Mouse (Mus musculus) left cerebral cortex, adult 2 months (tissue): ENCODE results near the gene Creb3l1. TPM values are rescaled to one million over a fixed set of nuclear protein-coding genes. Genes with fewer than 3 reads are reported as not detected.

Source experiments
- DNase-seq, 2 experiments: peaks; one replicate each; pipeline ENCODE4 v3.0.0; 2021 to 2022; ENCODE audit warnings: low spot score in 2 of 2, mixed read lengths in 1 of 2; ENCODE audit errors: extremely low spot score in 1 of 2
- H3K27ac ChIP-seq: fragments of 200-600 bp; 2 replicates; pipeline ENCODE4 v1.8.1; 2022
- H3K4me3 ChIP-seq: fragments of 200-600 bp; 2 replicates; pipeline ENCODE4 v1.8.1; 2022
- CTCF ChIP-seq: fragments of 200-600 bp; IDR thresholded peaks from 2 replicates; pipeline ENCODE4 v1.8.1; 2022; ENCODE audit warnings: antibody characterized with exemption, mild to moderate bottlenecking, moderate library complexity
- intact Hi-C: fragments of 180-260 bp; cut with DNase I; formaldehyde crosslinking; loops from one replicate; pipeline ENCODE4 v1.15.1; 2025
- total RNA-seq, 2 experiments: library from RNA; stranded (reverse); gene quantifications; 2 replicates each; pipeline ENCODE4 v1.2.3; 2021

Creb3l1 gene
- total RNA-seq, 2 experiments from 2014 or later = 2.3 TPM

- DNase-seq = no peak
- TF ChIP-seq CTCF = no peak; the same call in 1 of the 2 replicates
- intact Hi-C loops = loop anchor here (5.0 kb wide), 2 partner anchors 110 to 875 kb away; partner anchors contain the start of gene Slc39a13
- peak overlapping the region; percentile 93 for H3K27ac ChIP-seq
- H3K4me3 ChIP-seq = peak overlapping the region; percentile 30
Measured at GRCm38 (mm10) chr2:91947397-91948150, 76.7 kb downstream of the Creb3l1 start.

GRCm38 (mm10) chr2:91946836-91947235 is 77.5 kb downstream of the Creb3l1 start:
- no peak for TF ChIP-seq CTCF
- no peak for DNase-seq
- intact Hi-C loops = loop anchor here (1.0 to 5.0 kb wide), 3 partner anchors 39 to 875 kb away; partner anchors contain the start of gene Slc39a13
- Histone ChIP-seq H3K4me3 (no peak overlapping the region), H3K27ac (peak overlapping the region; percentile 70)

- intact Hi-C loops = loop anchor here (2.0 to 5.0 kb wide), 3 partner anchors 17 to 873 kb away; partner anchors contain the start of gene Slc39a13
- H3K4me3 ChIP-seq = no peak within 1 kb of the TSS
- DNase-seq = no peak
- H3K27ac ChIP-seq = peak within 1 kb of the TSS; percentile 70
- TF ChIP-seq CTCF = no peak
Measured at GRCm38 (mm10) chr2:91945483-91945882, 78.8 kb downstream of the Creb3l1 start, which contains the start of gene Gm9821. Gene Gm9821, plus strand, starts transcription at chr2:91945703.

- intact Hi-C loops = loop anchor here (2.0 kb wide), 1 partner anchor 18 kb away; no protein-coding TSS in a partner anchor
- peak; percentile 85 for TF ChIP-seq CTCF
- DNase-seq = peak; percentile 81 to 85
- H3K4me3 ChIP-seq = no peak overlapping the region
- peak overlapping the region; percentile 70 for H3K27ac ChIP-seq
Measured at GRCm38 (mm10) chr2:91944170-91944950, 79.9 kb downstream of the Creb3l1 start.

DNA sequence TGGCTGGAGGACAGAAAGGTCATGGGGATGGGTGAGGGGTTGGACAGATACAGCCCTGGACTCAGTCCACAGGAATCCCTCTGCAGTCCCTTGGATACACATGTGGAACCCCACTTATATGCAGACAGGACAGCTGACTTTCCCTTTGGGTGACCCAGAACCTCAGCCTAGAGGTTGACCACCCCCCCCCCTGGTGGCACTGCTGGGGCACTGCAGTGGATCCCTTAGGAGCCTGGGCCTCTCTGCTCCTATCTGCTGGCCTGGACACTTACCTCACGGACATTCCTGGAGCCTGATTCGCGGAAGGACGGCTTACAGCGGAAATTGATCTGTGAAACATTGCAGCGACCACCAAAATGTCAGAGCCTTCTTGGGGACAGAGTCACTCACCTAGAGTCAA is 81.9 kb downstream of the Creb3l1 start:
- TF ChIP-seq CTCF = peak; percentile 41
- Histone ChIP-seq H3K27ac (no peak overlapping the region), H3K4me3 (no peak overlapping the region)
- DNase-seq = no peak
- intact Hi-C loops = no loop called here

DNA sequence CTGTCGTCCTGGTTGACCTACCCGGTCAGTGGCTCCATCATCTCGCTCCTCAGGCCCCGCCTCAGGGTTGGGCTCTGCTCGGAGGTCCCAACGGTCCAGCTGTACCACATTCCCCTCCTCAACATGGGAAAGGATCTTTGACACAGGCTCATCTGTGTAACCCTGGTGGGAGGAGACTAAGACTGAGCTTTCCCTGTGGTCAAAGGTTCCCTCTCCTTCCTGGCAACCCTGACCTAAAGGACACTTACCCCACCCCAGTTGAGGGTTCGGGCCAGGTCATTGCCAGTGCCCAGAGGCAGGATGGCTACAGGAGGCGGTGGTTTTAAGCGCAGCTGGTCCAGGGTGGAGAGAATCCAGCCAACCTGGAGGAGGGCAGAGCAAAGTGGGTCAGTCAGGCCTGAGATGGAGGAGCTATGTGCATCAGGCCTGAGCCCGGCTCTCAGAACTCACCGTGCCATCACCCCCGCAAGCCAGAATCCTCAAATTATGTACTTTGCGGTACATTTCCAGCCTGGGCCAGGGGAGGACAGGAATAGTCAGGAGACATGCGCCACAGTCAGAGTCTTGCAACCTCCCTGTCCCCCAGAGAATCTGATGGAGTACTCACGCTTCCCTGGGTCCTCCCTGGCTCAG is 84.9 kb downstream of the Creb3l1 start:
- no peak for TF ChIP-seq CTCF
- no peak overlapping the region for H3K4me3 ChIP-seq
- intact Hi-C loops = no loop called here
- H3K27ac ChIP-seq = peak overlapping the region; percentile 71
- no peak for DNase-seq

DNA sequence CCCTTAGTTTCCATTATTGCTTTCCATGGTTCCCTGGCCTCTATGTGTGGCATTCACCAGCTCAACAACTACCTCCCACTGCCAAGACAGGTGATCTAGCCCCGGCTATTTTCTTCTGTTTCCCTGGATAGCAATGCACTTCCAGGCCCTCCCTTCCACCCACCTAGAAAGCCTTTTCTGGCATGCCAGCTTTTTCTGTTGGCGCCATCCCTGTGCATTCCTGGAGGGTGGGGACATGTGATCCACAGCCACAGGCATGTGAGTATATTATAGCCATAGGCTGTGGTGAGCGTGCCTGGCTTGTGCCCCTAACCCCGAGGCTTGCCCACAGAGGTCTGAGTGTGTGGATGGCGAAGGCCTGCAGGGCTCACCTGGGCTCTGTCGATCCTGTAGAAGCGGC is 88.1 kb downstream of the Creb3l1 start:
- intact Hi-C loops = no loop called here
- no peak for TF ChIP-seq CTCF
- Histone ChIP-seq H3K27ac (peak overlapping the region; percentile 80), H3K4me3 (no peak overlapping the region)
- DNase-seq = peak in 1 of 2 experiments; percentile 65

GRCm38 (mm10) chr2:91934826-91935525 is 89.3 kb downstream of the Creb3l1 start:
- intact Hi-C loops = loop anchor here (5.0 kb wide), 1 partner anchor 447 kb away; the partner anchor contains the start of gene 1700029I15Rik
- H3K27ac ChIP-seq = peak overlapping the region; percentile 16; the same call in 1 of the 2 replicates
- DNase-seq = no peak
- no peak for TF ChIP-seq CTCF
- H3K4me3 ChIP-seq = no peak overlapping the region

GRCm38 (mm10) chr2:91934016-91934415 is 90.3 kb downstream of the Creb3l1 start:
- TF ChIP-seq CTCF = no peak
- Histone ChIP-seq H3K27ac (no peak overlapping the region), H3K4me3 (no peak overlapping the region)
- no peak for DNase-seq
- intact Hi-C loops = loop anchor here (5.0 kb wide), 1 partner anchor 448 kb away; the partner anchor contains the start of gene 1700029I15Rik

DNA sequence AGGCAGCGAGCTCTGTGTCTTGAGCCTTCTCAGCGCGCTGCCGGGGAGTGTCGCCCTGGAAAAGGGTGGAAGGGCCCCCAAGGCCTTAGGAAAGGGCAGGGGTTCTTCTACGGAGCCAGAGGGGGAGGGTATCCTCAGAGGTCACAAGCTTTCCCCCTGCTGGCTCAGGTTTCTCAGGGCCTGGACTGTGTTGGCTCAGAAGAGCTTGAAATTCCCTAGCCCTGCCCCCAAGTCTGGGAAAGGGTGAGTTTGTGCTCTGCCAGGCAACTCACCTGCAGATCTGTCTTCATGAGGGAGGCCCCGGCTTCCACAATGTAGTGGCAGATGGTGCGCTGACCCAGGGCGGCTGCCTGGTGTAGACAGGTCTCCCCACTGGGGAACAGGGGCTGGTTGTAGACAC is 90.8 kb downstream of the Creb3l1 start:
- no peak for TF ChIP-seq CTCF
- intact Hi-C loops = loop anchor here (5.0 kb wide), 1 partner anchor 449 kb away; the partner anchor contains the start of gene 1700029I15Rik
- Histone ChIP-seq H3K27ac (peak overlapping the region; percentile 64; the same call in 1 of the 2 replicates), H3K4me3 (no peak overlapping the region)
- peak in 1 of 2 experiments; percentile 16 for DNase-seq
